Mouse (Mus musculus): ENCODE measurements around the gene Bbs1.

Bbs1 gene

GRCm38 (mm10) chr19:4883961-4884360 is 22.5 kb downstream of the Bbs1 start:
- no peak for DNase-seq (ENCODE audit: low read depth, low spot score)

- no peak for DNase-seq (ENCODE audit: low read depth, low spot score)
These were observed 27.1 kb downstream of the Bbs1 start for GRCm38 (mm10) chr19:4879324-4879703.

GRCm38 (mm10) chr19:4878405-4879323 is 27.8 kb downstream of the Bbs1 start, which contains the start of gene Zdhhc24:
Gene Zdhhc24, plus strand, starts transcription at chr19:4878668.
- peak; percentile 97 for DNase-seq (ENCODE audit: low read depth, low spot score)

GRCm38 (mm10) chr19:4877785-4878184 is 28.6 kb downstream of the Bbs1 start, which contains the start of gene Actn3:
Gene Actn3, minus strand, starts transcription at chr19:4877909.
- no peak for DNase-seq (ENCODE audit: low read depth, low spot score)

- DNase-seq (ENCODE audit: low read depth, low spot score): no peak
These were observed 29.7 kb downstream of the Bbs1 start for GRCm38 (mm10) chr19:4876755-4877154.

- no peak for DNase-seq (ENCODE audit: low read depth, low spot score)
These were observed 30.2 kb downstream of the Bbs1 start for GRCm38 (mm10) chr19:4876241-4876640.

- peak; percentile 51 for DNase-seq (ENCODE audit: low read depth, low spot score)
These were observed 31.8 kb downstream of the Bbs1 start for GRCm38 (mm10) chr19:4874613-4875012.

- peak; percentile 94 for DNase-seq (ENCODE audit: low read depth, low spot score)
These were observed 41.3 kb downstream of the Bbs1 start for GRCm38 (mm10) chr19:4865147-4865546.

GRCm38 (mm10) chr19:4863048-4863447 is 43.4 kb downstream of the Bbs1 start:
- no peak for DNase-seq (ENCODE audit: low read depth, low spot score)

- no peak for DNase-seq (ENCODE audit: low read depth, low spot score)
These were observed 47.3 kb downstream of the Bbs1 start for GRCm38 (mm10) chr19:4859081-4859480.

- no peak for DNase-seq (ENCODE audit: low read depth, low spot score)
These were observed 50.5 kb downstream of the Bbs1 start for GRCm38 (mm10) chr19:4855951-4856350.

GRCm38 (mm10) chr19:4855470-4855820 is 51.0 kb downstream of the Bbs1 start:
- no peak for DNase-seq (ENCODE audit: low read depth, low spot score)

GRCm38 (mm10) chr19:4854552-4855469 is 51.6 kb downstream of the Bbs1 start, which contains the start of gene Ctsf:
Gene Ctsf, plus strand, starts transcription at chr19:4855130.
- DNase-seq (ENCODE audit: low read depth, low spot score): peak; percentile 79

GRCm38 (mm10) chr19:4850281-4850680 is 56.1 kb downstream of the Bbs1 start:
- DNase-seq (ENCODE audit: low read depth, low spot score): peak; percentile 69

GRCm38 (mm10) chr19:4849800-4850199 is 56.6 kb downstream of the Bbs1 start:
- DNase-seq (ENCODE audit: low read depth, low spot score): peak; percentile 90

GRCm38 (mm10) chr19:4847490-4847889 is 58.9 kb downstream of the Bbs1 start:
- DNase-seq (ENCODE audit: low read depth, low spot score): peak; percentile 70

- DNase-seq (ENCODE audit: low read depth, low spot score): no peak
These were observed 60.6 kb downstream of the Bbs1 start for GRCm38 (mm10) chr19:4845846-4846245.

GRCm38 (mm10) chr19:4842611-4843010 is 63.8 kb downstream of the Bbs1 start:
- DNase-seq (ENCODE audit: low read depth, low spot score): no peak

GRCm38 (mm10) chr19:4840848-4841247 is 65.6 kb downstream of the Bbs1 start:
- no peak for DNase-seq (ENCODE audit: low read depth, low spot score)

- DNase-seq (ENCODE audit: low read depth, low spot score): peak; percentile 99
These were observed 67.3 kb downstream of the Bbs1 start, which contains the start of the genes Ccs and Ccdc87 for GRCm38 (mm10) chr19:4839149-4839548. Gene Ccs, minus strand, starts transcription at chr19:4839332. Gene Ccdc87, plus strand, starts transcription at chr19:4839366.

GRCm38 (mm10) chr19:4838526-4839140 is 67.8 kb downstream of the Bbs1 start:
- peak; percentile 19 for DNase-seq (ENCODE audit: low read depth, low spot score)

GRCm38 (mm10) chr19:4837049-4837448 is 69.4 kb downstream of the Bbs1 start:
- no peak for DNase-seq (ENCODE audit: low read depth, low spot score)
